Mouse (Mus musculus) layer of hippocampus, adult 9-11 months (tissue): ENCODE measurements at regions not wholly inside any gene's neighbourhood (a gene's known extent, or its start where the extent isn't known, plus 50 kb on each side); places are given as distances from the start of the nearest gene placed in this dataset.
A peak's percentile ranks its signal among the peaks of the same experiment; 100 is the strongest.

Experiments used
- DNase-seq: peaks from one replicate; pipeline ENCODE4 v3.0.0; 2022

DNA sequence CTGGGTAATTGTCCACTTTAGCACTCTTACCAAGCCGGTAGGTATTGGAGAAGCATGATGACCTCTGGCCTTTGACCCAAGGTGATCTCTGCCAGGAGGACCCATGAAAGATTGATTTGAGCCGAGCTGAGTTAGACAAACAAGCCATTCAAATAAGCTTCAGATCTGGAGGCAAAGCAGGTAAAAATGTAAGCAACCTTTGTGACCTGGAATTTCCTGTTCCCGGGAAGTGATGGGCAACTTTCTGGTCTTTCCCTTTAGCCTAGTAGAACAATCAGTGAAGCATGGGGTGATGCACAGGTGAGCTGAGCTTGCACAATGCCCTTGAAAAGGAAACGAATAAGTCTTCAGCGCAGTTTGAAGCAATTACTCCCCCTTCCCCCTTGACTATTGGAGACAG lies 127.0 kb downstream of the Mycn start:
- DNase-seq = no peak

DNA sequence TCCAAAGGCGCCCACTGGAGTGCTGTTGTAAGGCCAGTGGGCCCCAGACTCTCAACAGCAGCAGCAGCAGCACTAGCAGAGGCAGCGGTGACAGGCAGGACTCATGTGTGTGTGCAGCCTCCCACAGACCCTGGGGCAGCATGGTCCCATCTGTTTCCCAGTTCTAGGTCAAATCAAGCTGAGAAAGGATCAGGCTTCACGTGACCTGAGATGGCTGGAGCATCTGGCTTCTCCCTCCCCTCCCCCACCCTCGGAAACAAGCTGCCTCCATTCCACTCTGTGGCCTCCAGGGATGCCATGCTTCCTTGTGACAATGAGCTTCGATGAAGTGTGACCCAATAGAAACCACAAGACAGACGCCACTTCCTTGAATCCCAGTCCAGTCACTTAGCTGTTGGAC lies 128.8 kb downstream of the Mycn start:
- no peak for DNase-seq

DNA sequence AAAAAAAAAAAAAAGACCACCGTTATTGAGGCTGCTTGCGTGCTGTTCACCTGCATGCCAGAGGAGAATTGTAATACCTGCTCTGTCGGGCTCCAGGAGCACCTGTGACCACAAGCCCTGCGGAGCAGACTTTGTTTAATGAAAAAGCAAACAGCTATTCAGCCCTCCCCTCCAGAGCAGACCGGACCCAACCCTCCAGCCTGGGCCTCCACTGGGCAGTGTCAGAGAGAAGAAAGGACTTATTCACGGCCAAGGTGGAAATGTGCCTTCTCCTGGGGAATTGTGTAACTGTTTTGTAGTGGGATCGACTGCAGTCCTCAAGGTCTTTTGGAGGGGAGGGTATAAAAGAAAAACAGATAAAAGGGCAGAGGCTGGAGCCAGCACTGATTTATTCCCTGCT lies 130.8 kb downstream of the Mycn start:
- no peak for DNase-seq

DNA sequence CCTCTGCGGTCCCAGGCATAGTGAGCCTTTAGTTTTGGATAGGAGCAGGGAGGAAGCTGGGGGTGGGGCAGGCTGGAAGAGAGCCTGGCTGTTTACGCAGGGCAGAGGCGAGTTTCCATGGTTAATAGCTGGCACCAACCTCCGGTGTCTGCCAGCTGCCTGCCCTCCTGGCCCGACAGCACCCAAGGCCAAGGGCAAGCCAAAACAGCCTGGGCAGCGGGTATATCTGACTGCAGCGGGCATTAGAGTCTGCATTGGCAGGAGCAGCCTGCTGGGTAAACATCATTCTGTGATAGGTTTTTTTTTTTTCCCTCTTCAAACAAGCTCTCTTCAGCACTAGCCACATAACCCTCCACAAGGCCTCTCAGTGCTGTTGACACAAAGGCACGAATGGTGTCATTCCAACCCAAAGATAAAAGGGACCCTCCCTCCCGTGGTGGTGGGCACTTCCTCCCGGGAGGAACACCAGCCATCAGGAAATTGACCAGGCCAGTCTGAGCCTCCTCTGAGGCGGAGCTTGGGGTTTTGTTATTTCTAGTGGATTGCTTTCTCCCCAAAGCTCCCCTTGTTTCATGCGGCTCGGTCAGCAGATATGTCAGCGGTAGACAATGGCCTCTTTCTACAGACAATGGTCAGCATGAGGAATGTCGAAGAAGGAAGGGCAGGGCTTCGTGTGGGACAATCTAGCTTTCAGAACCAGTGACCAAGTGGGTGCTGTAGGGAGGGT lies 131.4 kb downstream of the Mycn start:
- peak; percentile 83 for DNase-seq

DNA sequence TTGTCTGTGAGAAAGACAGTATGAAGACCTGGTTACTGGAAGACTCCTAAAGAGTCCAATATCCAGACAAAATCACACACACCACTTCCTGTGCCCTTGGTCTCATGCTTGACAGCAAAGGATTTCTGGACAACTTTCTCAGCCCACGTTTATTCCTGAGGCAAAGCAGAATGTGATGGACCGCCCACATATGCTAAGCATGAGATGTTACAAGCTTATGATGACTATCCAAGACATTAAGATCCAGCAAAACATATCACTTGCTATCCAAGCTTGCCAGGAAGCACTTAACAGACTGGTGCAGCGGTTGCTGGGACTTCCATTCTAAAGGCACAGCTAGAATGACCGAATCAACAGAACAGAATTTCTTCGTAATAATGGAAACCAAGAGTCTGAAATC lies 133.6 kb downstream of the Mycn start:
- no peak for DNase-seq

DNA sequence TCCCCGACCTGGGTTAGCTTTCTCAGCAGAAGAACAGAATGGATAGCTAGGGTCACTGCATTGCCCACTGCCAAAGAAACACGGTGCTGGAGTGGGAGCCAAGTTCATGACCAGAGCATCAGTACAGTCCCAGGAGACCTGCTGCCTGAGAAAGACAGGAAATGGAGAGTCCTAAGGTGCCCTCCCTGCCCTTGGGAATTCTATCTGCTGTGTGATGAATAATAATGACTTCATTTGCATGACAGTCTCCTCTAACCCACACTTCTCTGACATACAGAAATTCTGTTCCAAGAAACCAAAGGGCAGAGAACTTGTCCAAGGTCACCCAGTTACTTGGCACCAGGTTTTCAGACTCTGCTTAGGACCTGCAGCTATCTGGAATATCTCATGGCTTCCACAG lies 138.1 kb downstream of the Mycn start:
- DNase-seq = no peak

DNA sequence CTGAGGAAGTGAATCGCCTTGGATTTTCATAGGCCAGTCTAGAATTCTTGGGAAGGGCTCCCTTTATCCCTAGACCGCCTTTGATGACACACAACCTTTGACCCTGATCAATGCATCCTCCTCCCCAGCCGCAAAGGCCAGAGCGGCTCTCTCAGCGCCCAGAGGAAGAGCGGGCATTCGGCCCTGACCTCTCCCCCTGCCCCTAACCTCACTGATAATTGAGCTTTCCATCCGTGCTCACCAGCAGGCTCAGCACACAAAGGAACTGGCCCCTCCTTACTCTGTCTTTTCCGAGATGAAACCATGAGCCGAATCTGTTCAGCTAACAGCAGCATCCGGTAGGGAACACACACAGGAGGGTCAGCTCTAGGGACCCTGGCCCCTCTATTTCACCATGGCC lies 139.3 kb downstream of the Mycn start:
- no peak for DNase-seq

DNA sequence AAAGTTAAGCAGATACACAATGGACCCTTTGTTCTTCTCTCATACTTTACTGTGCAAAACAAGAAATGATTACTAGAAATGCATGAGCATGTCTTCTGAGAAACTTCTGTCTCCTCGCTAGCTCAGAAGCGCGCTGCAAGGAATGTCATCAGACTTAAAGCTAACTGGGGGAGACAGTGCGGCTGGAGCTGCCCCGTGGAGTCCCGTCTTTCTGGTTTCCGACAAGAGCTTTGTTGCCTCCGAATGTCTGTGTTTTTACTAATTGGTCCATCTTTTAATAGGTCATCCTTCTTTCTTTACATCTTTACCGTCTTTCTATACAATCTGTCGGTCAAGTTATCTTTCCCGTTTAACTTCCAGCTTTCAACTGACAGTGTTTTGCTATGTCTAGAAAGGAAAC lies 140.0 kb downstream of the Mycn start:
- no peak for DNase-seq

DNA sequence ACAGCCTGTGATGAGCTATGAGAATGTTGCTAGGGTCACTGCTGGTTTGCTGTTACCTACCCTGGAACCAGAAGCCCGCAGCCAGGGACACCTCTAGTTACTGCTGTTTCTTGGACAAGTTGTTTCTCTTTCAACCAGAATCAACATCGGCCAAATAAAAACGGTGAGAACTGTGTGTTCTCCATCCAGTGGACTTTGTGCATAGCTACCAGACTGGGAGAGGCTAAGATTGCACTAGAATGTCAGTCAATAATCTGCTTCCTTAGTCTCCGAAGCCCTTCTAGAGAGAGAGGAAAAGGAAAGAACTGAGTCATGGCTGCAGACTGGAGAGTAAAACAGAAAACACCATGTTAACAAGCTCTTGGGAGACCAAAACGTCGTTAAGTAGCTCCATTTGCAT lies 141.6 kb downstream of the Mycn start:
- DNase-seq = no peak

DNA sequence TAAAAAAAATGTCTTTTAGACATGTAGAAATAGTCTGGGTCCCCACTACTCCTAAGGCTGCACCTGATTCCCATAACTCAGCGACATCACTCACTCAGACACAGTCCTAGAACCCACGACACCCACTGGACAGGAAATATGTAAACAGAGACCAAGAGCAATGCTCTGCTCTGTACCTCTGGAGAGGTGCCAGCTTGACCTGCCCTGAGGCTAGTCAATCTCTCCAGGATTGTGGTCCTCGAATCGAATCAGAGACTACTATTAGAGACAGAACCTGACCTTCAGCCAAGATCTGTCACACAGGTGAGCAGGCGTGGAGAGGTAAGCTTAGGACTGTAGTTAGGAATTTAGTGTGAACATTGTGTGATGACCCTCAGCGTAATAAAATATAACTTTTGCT lies 152.7 kb downstream of the Mycn start:
- DNase-seq = no peak

DNA sequence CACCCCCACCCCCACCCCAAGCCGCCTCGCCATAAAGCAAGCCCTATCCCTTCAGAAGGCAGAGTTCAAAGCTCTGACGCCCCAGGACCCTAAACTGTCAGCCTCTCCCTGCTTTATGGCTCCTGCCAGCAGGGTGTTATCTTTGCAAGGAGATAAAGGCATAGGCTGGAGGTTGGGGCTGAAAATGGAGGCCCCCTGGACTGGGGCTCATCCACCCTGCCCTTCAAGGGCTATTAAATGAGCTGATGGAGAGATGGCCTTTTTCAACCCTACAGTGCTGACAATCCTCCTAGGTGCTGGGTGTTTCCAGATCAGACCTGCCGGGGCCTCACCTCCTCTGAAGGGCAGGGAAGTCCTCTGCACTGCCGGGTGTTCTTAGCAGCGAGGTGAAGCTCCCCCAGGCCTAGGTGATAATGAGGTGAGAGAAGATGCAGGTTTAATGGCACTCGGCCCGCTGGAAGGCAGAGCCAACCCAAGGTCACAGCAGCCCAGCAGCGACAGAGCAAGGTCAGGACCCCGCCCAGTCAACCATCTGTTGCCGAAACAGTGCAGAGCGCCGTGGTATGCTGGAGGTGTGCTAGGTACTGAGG lies 153.4 kb downstream of the Mycn start:
- DNase-seq = no peak

DNA sequence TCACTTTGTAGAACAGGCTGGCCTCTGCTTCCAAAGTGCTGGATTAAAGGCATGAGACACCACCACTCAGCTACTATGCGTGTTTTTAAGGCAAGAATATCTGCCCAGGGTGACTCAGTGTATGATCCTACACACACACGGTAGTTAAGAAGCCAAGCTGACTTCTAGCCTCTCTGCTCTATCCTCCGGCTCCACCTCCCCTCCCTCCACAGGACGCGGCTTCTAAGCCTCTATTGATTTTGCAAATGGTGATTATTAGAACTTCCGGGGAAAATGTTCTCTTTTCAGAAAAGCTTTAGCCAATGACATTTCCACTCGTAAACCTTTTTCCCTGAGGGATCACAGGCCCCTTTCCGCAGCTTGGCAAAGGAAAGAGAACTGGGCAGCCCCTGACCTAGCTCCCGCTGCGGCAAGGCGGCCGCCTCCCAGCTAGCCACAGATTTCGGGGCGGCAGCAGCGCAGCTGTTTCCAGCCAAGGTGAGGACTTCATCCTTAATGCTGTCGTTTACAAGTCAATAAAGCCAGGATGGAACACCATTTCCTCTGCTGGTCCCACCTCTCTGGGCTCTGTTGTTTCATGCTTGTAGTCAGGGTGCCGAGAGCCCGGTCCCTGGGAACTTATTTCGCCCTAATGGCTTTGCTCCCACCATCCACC lies 154.0 kb downstream of the Mycn start:
- no peak for DNase-seq

DNA sequence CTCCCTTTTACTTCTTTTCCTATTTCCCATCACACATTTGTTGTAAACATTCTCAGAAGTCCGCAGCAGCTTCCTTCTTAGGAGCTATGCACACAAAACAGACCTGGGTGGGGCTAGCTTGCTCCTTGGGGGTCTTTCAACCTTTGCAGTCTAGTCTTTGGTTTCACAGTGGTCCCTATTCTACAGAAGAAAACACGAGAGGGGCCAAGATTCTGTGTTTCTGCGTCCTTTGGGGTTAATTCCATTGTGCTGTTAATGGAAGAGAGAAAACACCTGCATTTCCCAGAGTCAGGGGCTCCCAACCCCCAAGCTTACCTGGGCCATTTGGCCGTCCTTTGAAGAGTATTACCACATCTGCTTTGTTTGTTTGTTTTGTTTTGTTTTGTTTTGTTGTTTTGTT lies 154.6 kb downstream of the Mycn start:
- DNase-seq = no peak

DNA sequence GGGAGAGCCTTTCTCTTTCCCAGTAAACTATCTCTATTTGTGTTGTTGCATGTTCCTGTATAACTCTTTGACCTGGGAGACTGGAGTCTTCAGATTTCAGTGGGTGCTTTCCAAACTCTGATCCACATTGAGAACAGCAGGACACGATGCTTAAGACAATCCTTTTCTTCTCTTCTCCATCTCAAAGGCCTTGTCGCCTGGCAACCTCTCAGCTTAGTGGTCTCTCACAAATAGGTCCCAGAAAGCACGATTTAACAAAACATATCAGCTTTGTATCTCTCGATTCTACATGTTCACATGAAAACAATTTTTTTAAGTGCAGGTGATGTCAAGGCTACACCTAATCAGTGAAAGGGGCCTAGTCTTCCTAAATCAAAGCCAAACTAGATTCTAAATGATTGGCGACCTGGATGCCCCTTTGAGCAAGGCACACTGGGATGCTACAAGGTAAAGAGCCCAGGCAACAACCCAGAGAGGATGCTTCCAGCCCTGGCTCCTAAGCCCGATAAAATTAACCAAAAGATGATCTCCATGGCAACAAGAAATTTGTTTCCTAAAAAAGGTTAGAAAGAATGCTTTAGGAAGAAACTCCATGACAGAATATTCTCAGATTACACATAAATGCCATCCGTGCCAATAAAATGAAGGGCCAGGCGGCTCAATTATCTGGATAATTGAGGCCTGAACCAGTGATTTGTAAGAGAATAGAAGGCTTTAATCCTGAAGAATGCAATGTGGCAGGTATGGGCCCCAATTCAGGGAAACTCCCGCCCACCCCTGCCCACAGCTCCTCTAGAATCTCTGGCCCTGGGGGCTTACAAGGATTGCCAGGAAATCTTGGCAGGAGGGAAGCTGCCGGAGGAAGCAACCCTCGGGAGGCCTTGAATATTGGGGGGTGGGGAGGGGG lies 157.8 kb downstream of the Mycn start:
- no peak for DNase-seq

DNA sequence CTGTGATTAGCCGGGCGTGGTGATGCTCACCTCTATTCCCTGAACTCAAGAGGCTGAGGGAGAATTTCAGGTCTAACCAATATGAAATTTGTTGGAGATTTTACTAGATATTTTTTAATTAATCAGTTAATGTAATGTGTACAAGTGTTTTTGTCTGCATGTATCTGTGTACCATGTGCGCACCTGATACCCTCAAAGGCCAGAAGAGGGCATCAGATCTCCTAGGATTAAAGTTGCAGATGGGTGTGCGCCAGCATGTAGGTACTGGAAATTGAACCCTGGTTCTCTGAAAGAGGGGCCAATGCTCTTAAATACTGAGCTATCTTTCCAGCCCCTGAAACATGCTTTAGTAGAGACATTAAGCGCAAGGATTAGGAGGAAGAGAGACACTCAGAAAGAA lies 160.2 kb downstream of the Mycn start:
- no peak for DNase-seq

DNA sequence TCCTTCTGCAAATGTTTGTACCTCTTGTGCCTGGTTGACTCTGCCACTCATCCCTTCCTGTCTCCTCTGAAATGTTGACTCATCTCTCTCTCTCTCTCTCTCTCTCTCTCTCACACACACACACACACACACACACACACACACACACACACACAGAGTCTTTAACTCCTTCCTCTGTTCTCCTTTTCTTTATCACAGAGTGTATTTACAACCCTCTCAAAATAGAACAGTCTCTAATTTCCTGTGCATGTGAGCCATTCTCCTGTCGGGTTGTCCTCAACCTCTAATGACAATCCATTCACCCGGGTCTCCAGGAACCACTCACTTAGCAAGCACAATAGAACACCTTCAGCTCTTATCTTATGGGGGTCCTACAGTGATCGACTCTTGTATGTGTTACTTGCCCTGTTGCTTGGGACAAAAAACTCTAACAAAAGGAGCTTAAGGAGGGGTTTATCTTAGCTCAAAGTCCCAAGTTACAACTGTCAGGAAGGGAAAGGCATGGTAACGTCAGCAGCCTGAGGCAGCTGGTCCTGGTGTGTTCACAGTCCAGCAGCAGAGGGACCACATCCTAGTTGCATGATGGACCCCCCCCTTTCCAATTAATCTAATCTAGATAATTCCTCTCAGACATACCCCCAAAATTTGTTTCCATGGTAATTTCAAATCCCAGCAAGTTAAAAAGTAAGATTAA lies 163.0 kb downstream of the Mycn start:
- DNase-seq = no peak

DNA sequence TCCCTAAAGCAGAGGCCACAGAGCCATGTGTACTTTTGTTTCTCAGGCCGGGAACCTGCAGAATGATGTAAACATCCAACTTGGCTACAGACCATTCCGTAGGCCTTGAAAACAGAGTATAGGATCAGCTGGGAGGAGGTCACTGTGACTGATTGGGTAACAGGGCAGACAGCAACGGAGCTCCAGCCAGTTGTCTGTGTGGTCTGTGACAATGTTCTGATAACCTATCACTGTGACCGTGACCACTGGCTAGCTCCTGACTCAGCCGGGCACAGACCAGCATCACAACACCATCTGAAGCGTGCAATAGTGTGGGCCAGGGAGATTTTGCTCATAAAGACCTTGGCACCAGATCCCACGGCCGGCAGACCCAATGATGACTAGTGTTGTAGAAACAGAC lies 164.3 kb downstream of the Mycn start:
- DNase-seq = no peak

DNA sequence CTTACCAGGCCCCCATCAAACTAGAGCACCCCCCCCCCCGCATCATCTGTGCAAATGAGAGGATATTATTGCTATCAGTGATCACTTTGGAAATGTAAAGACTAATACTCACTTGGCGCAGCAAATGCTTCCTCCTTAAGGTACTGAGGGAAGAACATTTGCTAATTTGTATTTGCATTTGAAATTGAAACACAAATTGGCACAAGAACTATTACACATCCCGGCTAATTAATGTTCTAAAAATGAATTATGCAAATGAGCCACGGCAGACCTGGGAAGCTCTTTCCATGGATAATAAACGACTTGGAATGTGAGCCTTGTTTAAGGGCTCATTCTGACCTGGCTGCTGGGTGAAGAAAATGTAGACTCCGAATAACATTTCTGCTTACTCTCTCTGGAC lies 164.9 kb downstream of the Mycn start:
- DNase-seq = no peak

DNA sequence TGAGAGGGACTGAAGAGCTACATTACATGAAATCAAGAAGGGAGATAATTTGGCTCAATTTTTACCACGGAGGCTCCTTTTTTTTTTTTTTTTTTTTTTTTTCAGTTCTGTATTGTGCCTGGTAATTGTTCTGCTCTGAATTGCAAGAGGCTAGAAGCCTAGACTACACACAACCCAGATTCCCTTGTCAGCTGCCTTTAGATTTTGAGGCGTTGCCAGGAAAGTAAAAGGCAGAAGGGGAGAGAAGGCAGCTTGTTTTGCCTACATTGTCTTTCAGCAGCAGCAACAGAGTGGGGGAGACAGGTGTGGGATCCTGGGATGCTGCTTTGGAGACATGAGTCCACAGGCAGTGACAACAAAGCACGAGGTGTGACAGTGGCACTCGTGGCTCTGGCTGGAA lies 170.7 kb downstream of the Mycn start:
- peak; percentile 9 for DNase-seq

DNA sequence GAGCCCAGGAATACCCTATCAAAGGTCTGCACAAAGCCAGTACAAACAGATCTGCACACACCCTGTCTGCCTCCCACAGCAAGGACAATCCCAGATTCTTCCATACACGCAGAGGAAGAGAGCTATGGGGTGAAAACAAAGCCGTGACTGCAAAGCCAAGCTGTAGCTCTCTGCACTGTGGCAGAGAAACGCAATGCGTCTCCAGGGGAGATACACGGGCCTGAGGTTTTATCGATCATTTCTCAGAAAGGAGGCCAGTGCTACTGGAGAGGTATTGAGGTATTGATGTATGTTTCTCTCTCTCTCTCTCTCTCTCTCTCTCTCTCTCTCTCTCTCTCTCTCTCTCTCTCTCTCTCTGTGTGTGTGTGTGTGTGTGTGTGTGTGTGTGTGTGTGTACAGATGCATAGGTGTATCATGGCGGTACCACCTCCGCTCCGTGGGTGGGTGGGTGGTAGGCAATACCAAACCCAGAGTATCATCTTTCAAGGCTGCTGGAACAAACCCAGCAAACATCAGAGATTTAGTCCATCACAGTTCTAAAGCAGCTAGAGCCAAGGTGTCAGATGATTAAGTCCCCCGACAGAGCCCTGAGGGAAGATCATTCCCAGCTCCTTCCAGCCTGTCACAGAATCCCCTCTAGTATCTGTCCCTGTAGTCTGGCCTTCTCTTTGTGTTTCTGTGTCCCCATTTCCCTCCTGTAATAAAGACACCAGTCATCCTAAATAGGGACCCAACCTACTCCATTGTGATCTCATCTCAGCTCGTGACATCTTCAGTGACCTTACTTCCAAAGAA lies 175.0 kb downstream of the Mycn start:
- no peak for DNase-seq

DNA sequence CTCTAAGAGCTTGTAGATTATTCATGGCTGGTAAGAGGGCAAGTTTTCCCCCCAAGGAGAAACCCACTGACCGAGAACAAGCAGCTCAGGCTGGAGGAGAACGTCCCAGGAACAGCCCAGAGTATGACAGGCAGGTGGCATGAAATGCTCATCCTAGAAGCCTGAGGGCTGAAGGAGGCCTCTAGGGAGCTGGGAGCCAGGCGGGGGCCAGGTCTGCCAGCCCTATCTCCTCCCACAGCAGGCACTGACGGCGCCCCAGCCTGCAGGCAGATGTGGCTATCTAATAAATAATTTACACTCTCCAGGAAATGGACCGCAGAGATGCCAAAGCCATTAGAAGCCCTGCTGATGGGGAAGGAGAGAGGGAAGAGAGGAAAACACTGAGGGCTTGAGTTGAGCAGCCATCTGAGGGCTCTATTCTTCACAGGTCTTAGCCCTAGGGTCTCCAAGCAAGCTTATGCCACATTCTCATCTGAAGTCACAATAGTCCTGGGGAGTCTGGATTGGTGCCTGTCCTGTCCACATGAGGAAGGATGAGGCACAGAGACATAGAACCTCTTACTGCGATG lies 176.1 kb downstream of the Mycn start:
- no peak for DNase-seq

DNA sequence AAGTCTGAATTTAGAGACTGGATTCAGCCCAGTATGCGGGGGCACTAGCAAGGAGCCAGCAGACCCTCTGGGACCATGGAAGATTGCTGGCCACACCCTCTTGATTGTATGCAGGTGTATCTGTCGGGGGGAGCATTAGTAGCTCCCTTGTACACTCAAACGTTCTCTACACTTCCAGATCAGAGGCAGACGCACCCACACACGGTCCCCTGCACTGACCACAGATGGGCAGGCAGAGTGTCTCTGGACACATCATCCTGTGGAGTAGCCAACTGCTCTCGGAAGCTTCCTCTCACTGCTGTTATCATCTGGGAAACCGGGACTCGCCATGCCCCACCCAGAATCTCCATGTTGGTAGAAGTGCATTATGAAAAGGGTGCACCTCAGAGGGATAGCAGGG lies 176.7 kb downstream of the Mycn start:
- no peak for DNase-seq
